Mouse (Mus musculus) adrenal gland, postnatal 25 days (tissue): ENCODE measurements around the gene Snap25. TPM values are rescaled to one million over a fixed set of nuclear protein-coding genes. Genes with fewer than 3 reads are reported as not detected.

Experiments
- DNase-seq: peaks from one replicate; pipeline ENCODE4 v3.0.0; 2021; ENCODE audit warnings: mixed read lengths
- total RNA-seq: library from RNA; stranded (reverse); gene quantifications from 2 replicates; pipeline ENCODE4 v1.2.3, GENCODE M21; 2021

Gene Snap25
- total RNA-seq, 1 experiment from 2014 or later: 35.6 TPM

- DNase-seq: no peak
Observed at GRCm38 (mm10) chr2:136712441-136713015, 725 bp upstream of the Snap25 start.

DNA sequence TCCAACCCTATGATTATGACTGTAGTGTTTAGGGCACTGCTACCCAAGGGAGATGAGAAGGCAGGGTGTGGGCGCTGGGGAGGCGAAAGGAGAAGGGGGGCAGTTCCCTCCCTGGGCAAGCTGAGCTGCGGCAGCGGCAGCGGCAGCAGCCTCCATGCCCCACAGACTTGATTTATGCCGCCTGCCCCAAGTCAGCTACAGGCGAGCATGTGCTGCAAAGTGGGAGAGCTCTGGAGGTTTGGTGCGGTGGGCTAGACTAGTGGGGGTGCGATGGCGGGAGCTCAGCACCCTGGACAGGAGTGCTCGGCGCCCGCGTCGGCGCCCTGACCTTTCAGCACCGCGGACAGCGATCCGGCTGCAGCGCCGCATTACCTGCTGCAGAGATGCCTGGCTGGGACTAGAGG, 757 bp downstream of the Snap25 start:
- peak; percentile 88 for DNase-seq

- DNase-seq: no peak
Observed at GRCm38 (mm10) chr2:136715531-136715930, 2.3 kb downstream of the Snap25 start.

- no peak for DNase-seq
Observed at GRCm38 (mm10) chr2:136716400-136716799, 3.1 kb downstream of the Snap25 start.

DNA sequence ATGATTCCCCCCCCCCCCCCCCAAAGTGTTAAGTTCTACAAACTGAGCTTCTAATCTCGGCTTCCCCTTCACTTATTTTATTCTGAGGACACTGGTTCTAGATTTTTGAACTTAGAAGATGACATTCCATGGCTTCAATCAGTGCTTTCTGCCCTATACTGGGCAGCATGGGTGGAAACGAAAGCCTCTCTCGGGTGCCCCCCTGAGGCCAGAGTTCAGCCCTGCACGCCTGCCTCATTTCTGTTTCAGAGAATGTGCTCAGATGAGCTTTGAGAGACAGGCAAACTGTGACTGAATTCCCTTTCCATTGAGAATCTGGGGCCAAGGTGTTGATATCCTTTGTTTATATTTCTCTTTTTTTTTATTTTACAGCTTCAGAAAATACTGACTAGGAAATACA, 7.0 kb downstream of the Snap25 start:
- peak; percentile 78 for DNase-seq

DNA sequence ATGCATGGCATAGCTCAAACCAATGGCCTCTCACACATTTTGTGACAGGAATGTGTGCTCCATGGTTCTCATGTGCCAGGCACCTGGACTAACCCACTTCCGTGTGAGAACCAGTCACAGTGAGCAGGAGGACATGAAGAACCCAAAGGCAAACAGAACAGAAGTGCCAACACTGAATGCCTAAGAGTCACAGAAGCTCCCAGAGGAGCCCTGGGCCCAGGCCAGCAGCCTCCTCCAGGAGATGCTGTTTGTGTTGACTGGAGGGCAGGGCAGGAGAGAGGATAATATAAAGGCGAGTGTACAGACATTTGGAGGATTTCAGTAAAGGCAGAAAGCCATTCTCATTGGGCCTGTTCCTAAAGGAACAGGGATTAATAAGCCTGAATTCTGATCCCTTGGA, 25.0 kb downstream of the Snap25 start:
- no peak for DNase-seq

DNA sequence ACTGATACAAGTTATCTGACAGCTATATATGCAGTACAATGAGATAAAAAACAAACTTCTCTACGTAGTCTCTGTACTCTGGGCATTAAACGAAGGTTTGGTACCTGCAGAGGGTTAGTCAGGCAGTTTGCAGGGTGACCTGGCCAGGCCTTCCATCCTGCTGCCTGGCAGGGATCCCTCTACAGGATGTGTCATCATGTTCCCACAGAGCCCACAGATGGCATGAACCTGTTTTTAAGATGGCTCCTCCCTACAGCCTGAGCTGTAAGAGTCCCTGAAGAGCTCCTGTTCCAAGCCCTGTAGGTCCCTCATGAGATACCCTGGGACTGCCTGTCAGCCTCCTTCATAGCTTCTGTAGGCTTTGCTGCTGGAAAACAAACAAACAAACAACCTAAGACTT, 29.0 kb downstream of the Snap25 start:
- no peak for DNase-seq

DNA sequence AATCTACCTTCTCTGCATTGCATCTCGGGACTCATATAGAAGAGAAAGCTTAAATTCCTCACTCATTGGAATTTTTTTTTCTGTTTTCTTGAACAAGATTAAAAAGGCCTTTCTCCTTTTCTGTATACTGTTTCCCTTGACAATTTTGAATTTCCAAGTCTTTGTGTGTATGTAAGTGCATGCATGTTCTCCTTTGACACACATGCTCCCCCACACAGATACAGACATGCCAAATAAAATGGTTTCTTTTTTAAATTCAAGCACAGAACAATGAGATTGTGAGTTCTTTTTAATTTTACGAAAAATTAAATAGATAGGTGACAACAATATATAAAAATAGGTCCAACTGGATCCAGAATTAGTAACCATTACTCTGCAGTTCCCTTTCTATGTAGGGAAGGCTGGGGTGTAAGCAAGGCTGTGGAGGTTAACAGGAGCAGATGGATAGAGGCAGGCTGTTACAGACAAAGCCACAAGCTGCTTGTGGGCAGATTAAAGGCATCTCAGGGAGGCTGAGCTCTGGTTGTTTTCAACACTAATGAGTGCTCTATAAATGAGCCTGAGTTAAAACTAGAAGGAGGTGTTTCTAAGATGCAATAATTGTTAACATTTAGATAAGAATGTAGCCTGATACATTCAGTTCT, 31.6 kb downstream of the Snap25 start:
- no peak for DNase-seq

- DNase-seq: no peak
Observed at GRCm38 (mm10) chr2:136745327-136745994, 32.2 kb downstream of the Snap25 start.

GRCm38 (mm10) chr2:136753682-136754081, 40.4 kb downstream of the Snap25 start:
- DNase-seq: no peak

- DNase-seq: no peak
Observed at GRCm38 (mm10) chr2:136758809-136759551, 45.7 kb downstream of the Snap25 start.

DNA sequence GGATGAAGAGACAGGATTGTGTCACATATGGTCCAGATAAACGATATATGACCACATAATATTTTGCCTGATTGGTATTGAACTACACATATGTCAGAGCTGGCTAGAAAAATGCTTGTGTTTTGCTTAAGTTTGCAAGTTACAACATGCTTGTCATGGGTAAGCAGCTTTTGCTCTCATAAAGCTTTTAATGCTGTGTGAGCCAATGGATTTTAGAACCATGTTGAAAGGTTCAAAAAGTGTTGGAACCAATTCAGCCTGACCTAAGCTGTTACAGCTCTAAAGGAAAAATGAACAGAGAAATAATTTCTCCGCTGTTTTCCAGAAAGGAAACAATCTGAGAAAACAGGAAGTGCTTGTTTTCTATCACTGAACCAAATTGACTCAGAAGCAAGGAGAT, 64.9 kb downstream of the Snap25 start:
- no peak for DNase-seq

GRCm38 (mm10) chr2:136778674-136779073, 65.4 kb downstream of the Snap25 start:
- no peak for DNase-seq

- DNase-seq: no peak
Observed at GRCm38 (mm10) chr2:136780268-136780667, 67.0 kb downstream of the Snap25 start.

DNA sequence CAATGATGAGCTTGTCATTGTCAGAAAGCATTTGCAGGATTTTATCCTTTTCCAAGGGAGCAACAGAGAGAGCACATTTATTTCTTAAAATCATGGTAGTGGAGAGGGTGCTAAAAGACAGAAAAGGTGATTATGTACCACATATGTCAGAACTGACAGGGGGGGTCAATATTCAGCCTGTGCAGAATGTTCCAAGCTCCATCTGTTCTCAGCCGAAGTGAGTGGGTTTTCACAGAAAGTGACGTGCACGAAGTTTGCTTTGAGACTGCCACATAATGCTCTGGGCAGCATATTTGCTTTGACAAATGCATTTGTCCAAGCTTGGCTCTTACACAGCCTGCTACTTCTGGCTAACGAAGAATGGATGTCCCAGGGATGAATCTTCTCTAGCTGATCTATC, 71.1 kb downstream of the Snap25 start:
- DNase-seq: no peak

- DNase-seq: no peak
Observed at GRCm38 (mm10) chr2:136788379-136788778, 75.1 kb downstream of the Snap25 start.

- no peak for DNase-seq
Observed at GRCm38 (mm10) chr2:136796518-136796917, 83.3 kb downstream of the Snap25 start.

- DNase-seq: no peak
Observed at GRCm38 (mm10) chr2:136798887-136799430, 85.7 kb downstream of the Snap25 start.

DNA sequence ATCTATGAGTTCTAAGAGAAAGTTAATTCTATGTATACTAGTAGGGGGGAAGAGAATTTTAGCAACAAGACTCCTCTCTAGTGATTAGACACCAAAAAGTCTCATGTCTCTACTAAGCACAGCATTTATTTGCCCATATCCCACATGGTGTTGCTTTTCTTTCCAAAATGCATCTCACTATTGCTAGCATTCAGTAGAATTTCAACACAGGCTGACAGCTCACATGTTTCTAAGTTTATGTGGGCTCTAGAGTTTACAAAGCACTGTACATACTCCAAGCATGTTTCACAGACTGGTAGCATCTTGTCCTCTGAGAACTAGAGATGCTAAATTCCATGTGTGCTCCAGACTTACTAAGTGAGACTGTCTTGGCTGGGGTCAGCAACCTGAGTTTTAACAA, 87.8 kb downstream of the Snap25 start:
- DNase-seq: no peak

- DNase-seq: no peak
Observed at GRCm38 (mm10) chr2:136802076-136802475, 88.8 kb downstream of the Snap25 start.

DNA sequence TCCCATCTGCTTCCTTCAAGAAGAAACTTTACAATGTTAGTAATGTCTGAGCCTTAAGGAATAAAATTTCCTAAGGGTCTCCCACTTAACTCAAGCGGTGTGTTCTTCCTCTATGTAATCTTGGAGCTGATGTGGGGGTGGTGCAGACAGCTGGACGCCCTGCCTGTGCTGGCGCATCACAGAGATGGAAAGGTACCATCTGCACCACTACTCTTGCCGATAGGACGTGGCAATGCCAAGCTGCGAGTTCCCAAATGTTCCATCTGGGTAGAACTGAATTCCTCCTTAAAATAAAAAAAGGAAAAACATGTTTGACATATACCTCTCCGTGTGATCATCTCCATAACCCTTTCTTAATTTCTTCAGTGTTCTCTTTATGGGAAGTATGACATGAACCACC, 89.9 kb downstream of the Snap25 start:
- DNase-seq: no peak

DNA sequence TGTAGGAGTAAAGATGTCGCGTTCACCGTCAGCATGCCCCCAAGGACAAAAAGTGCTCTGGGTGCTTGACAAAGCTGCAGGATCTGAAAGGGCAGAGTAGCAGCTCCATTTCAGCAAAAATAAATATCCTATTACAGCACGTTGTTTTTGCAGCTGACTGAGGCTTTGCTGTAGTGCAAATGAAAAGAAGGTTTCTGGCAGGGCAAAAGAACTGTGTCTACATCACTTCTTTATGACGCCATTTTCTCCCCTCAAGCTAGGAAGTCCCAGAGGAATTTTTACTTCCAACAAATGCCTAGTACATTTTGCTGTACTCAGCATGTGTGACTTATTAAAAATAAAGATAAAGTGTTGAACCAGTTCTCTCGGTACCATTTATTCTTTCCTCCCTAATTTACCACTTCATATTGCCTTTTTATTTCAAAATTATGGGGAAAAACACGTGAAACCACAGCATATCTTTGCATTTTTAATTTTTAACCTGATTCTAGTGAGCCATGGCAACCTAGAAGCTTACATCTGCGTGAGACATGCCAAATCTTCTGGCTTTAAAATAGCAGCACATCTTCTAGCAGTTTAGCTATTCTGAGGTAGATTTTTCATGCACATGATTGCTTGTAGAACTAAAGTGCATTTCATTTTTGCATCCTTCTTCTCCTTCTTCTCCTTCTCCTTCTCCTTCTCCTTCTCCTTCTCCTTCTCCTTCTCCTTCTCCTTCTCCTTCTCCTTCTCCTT, 94.9 kb downstream of the Snap25 start:
- no peak for DNase-seq
